Mouse (Mus musculus) Patski (cell line): ENCODE data around the gene 1700113H08Rik. TPM values are rescaled to one million over a fixed set of nuclear protein-coding genes. Genes with fewer than 3 reads are reported as not detected.

Experiments
- ATAC-seq: fragments of 100-300 bp; one replicate; pipeline ENCODE4 v1.8.0; 2021
- CTCF ChIA-PET: fragments of 350-600 bp; sonication (Branson Sonifier 250); formaldehyde crosslinking; loops from one replicate; lab custom pipeline; 2022; ENCODE audit warnings: inconsistent platforms; lab: Charles Lee
- POLR2A ChIA-PET: fragments of 350-600 bp; sonication (Branson Sonifier 250); formaldehyde crosslinking; loops from one replicate; lab custom pipeline; 2022; ENCODE audit warnings: antibody characterized with exemption, inconsistent platforms; lab: Charles Lee
- DNase-seq: peaks from one replicate; pipeline ENCODE4 v3.0.0-alpha.2; 2011; ENCODE audit warnings: low read depth, low spot score
- H3K27me3 ChIP-seq: fragments of 371-371 bp; one replicate; pipeline ENCODE4 v1.5.1; 2021
- CTCF ChIP-seq: fragments of 100-300 bp; IDR thresholded peaks from one replicate; pipeline ENCODE4 v1.5.1; 2021
- in situ Hi-C: fragments of 300-500 bp; cut with MboI; formaldehyde crosslinking; loops from 3 replicates; pipeline ENCODE4 v1.11.1; 2018; ENCODE audit warnings: low pct_unique_long_range_greater_than_20kb, mixed read lengths
- polyA plus RNA-seq: library from polyadenylated mRNA; unstranded; gene quantifications from one replicate; pipeline ENCODE4 v1.2.3, GENCODE M21; 2021

Gene 1700113H08Rik
- polyA plus RNA-seq, 1 experiment from 2014 or later: not detected

GRCm38 (mm10) chr10:87035866-87036265, 22.0 kb upstream of the 1700113H08Rik start:
- ChIA-PET CTCF (no interaction called here), POLR2A (no interaction called here)
- no peak for TF ChIP-seq CTCF
- in situ Hi-C loops: loop anchor here (10.0 kb wide), 1 partner anchor 1289 kb away; no protein-coding TSS in a partner anchor
- no peak for ATAC-seq
- peaks cover 46% of the 10 kb centered on the region for H3K27me3 ChIP-seq
- no peak for DNase-seq

GRCm38 (mm10) chr10:87036271-87036703, 21.6 kb upstream of the 1700113H08Rik start:
- peaks cover 42% of the 10 kb centered on the region for H3K27me3 ChIP-seq
- no peak for TF ChIP-seq CTCF
- ChIA-PET POLR2A (no interaction called here), CTCF (no interaction called here)
- in situ Hi-C loops: loop anchor here (10.0 kb wide), 1 partner anchor 1289 kb away; no protein-coding TSS in a partner anchor
- ATAC-seq (no peak), DNase-seq (no peak)

GRCm38 (mm10) chr10:87037062-87037461, 20.8 kb upstream of the 1700113H08Rik start:
- H3K27me3 ChIP-seq: peaks cover 39% of the 10 kb centered on the region
- ATAC-seq (no peak), DNase-seq (no peak)
- POLR2A ChIA-PET: no interaction called here
- CTCF ChIA-PET: interaction anchor here (1.5 to 1.8 kb wide), 2 partner anchors 7 to 10 kb away, joined by 4 to 5 read pairs; no protein-coding TSS in a partner anchor
- no peak for TF ChIP-seq CTCF
- in situ Hi-C loops: loop anchor here (10.0 kb wide), 1 partner anchor 1288 kb away; no protein-coding TSS in a partner anchor

GRCm38 (mm10) chr10:87039340-87039739, 18.5 kb upstream of the 1700113H08Rik start:
- in situ Hi-C loops: loop anchor here (10.0 kb wide), 1 partner anchor 1285 kb away; no protein-coding TSS in a partner anchor
- CTCF ChIA-PET: no interaction called here
- ATAC-seq (no peak), DNase-seq (no peak)
- TF ChIP-seq CTCF: no peak
- H3K27me3 ChIP-seq: peaks cover 30% of the 10 kb centered on the region
- POLR2A ChIA-PET: no interaction called here

GRCm38 (mm10) chr10:87039800-87040199, 18.0 kb upstream of the 1700113H08Rik start:
- ChIA-PET POLR2A (no interaction called here), CTCF (no interaction called here)
- DNase-seq (no peak), ATAC-seq (no peak)
- in situ Hi-C loops: loop anchor here (10.0 kb wide), 1 partner anchor 1285 kb away; no protein-coding TSS in a partner anchor
- peaks cover 32% of the 10 kb centered on the region for H3K27me3 ChIP-seq
- TF ChIP-seq CTCF: no peak

GRCm38 (mm10) chr10:87041265-87041664, 16.6 kb upstream of the 1700113H08Rik start:
- POLR2A ChIA-PET: no interaction called here
- peaks cover 22% of the 10 kb centered on the region for H3K27me3 ChIP-seq
- in situ Hi-C loops: no loop called here
- ATAC-seq: no peak
- no peak for TF ChIP-seq CTCF
- no peak for DNase-seq
- CTCF ChIA-PET: no interaction called here

GRCm38 (mm10) chr10:87045273-87045672, 12.6 kb upstream of the 1700113H08Rik start:
- CTCF ChIA-PET: interaction anchor here (2.8 kb wide), 1 partner anchor 11 kb away, joined by 10 read pairs; no protein-coding TSS in a partner anchor
- no peak for ATAC-seq
- in situ Hi-C loops: no loop called here

GRCm38 (mm10) chr10:87046469-87046868, 11.4 kb upstream of the 1700113H08Rik start:
- in situ Hi-C loops: no loop called here
- no peak for TF ChIP-seq CTCF
- peaks cover 5% of the 10 kb centered on the region for H3K27me3 ChIP-seq
- DNase-seq: no peak
- CTCF ChIA-PET: interaction anchor here (1.1 to 2.8 kb wide), 2 partner anchors 9 to 10 kb away, joined by 5 to 10 read pairs; no protein-coding TSS in a partner anchor
- no peak for ATAC-seq
- POLR2A ChIA-PET: no interaction called here

More at GRCm38 (mm10) chr10:87045273-87045672, 12.6 kb upstream of the 1700113H08Rik start:
- no peak for TF ChIP-seq CTCF
- H3K27me3 ChIP-seq: peaks cover 5% of the 10 kb centered on the region
- no peak for DNase-seq
- POLR2A ChIA-PET: no interaction called here

GRCm38 (mm10) chr10:87046931-87047468, 10.8 kb upstream of the 1700113H08Rik start:
- CTCF ChIA-PET: interaction anchor here (1.1 to 2.8 kb wide), 2 partner anchors 9 kb away, joined by 5 to 10 read pairs; no protein-coding TSS in a partner anchor
- ATAC-seq: no peak
- in situ Hi-C loops: no loop called here
- peaks cover 5% of the 10 kb centered on the region for H3K27me3 ChIP-seq
- DNase-seq: no peak
- peak; percentile 53 for TF ChIP-seq CTCF
- POLR2A ChIA-PET: no interaction called here

- no peak for TF ChIP-seq CTCF
- ATAC-seq (no peak), DNase-seq (no peak)
- CTCF ChIA-PET: no interaction called here
- POLR2A ChIA-PET: no interaction called here
- in situ Hi-C loops: no loop called here
- H3K27me3 ChIP-seq: peaks cover 5% of the 10 kb centered on the region
Observed at GRCm38 (mm10) chr10:87049179-87049578, 8.7 kb upstream of the 1700113H08Rik start.

- no peak for ATAC-seq
- in situ Hi-C loops: no loop called here
Observed at GRCm38 (mm10) chr10:87051714-87052113, 6.1 kb upstream of the 1700113H08Rik start.

More at GRCm38 (mm10) chr10:87051714-87052113, 6.1 kb upstream of the 1700113H08Rik start:
- no peak for TF ChIP-seq CTCF
- peaks cover 7% of the 10 kb centered on the region for H3K27me3 ChIP-seq
- POLR2A ChIA-PET: no interaction called here
- no peak for DNase-seq
- CTCF ChIA-PET: no interaction called here
